Mouse (Mus musculus): ENCODE data around the gene Clock. TPM values are rescaled to one million over a fixed set of nuclear protein-coding genes. Genes with fewer than 3 reads are reported as not detected.

Gene Clock
- polyA plus RNA-seq, 1 experiment, result 14.4 TPM

DNA sequence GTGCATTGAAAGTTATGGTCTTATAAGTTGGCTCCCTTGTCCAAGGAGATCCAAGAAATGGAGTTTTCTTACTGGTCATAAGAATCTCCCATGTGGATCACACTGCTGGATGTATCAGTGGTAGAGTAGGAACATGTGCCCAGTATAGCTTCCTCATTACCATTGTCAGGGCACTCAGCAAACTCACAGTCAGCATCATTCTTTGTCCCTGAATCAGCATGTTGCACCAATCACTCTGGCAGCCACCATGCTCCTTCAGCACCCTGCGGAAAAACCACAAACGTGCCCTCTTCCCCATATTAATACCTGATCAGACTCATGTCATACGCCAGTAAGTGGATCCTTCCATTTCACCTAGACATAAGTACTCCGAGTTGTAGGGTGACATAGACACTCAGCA is 129.5 kb downstream of the Clock start:
- TF ChIP-seq CTCF (conservative IDR thresholded peaks at IDR 0.05; ENCODE audit: insufficient read depth, insufficient read length, low read depth, low read length) (no peak), POLR2A (IDR thresholded peaks at IDR 0.05; ENCODE audit: low read depth, low read length) (no peak)
- 91% methylated on average over 4 of the region's 4 CpGs for WGBS

DNA sequence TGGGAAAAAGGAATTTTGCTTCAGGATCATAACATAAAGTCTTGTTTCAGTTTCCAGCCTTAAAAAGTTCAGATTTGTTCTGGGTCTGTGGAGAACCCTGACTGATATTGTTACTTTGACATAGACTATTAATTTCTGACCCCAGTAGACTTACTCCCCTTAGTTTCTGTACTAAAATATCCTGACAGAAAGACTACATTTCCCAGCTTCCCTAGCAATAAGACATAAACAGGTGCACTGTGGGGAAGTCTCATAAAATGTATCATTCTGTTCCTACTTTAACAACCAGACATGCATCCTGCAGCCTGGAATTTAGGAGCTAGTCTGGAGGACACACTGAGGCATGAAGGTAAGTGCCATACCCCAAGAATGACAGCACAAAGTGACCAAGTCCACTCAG is 133.6 kb downstream of the Clock start:
- Histone ChIP-seq H3K4me3 (ENCODE audit: insufficient read depth, low read depth, low read length) (no peak overlapping the region), H3K36me3 (ENCODE audit: control insufficient read depth, insufficient read depth, low read length) (no peaks in the 10 kb centered on the region), H3K27ac (ENCODE audit: insufficient read depth, low read depth, low read length) (no peak overlapping the region), H3K27me3 (replicated peaks; ENCODE audit: control insufficient read depth, insufficient read depth, low read length) (no peaks in the 10 kb centered on the region), H3K4me1 (ENCODE audit: control insufficient read depth, insufficient read depth, low read length) (no peaks in the 10 kb centered on the region)
- no peak for DNase-seq
- no peak for TF ChIP-seq CTCF (conservative IDR thresholded peaks at IDR 0.05; ENCODE audit: insufficient read depth, insufficient read length, low read depth, low read length)
- no peak for TF ChIP-seq POLR2A (IDR thresholded peaks at IDR 0.05; ENCODE audit: low read depth, low read length)

More for the DNA sequence above, 129.5 kb downstream of the Clock start:
- H3K27me3 ChIP-seq (replicated peaks; ENCODE audit: control insufficient read depth, insufficient read depth, low read length), result no peaks in the 10 kb centered on the region
- no peaks in the 10 kb centered on the region for H3K4me1 ChIP-seq (ENCODE audit: control insufficient read depth, insufficient read depth, low read length)
- H3K27ac ChIP-seq (ENCODE audit: insufficient read depth, low read depth, low read length), result no peak overlapping the region
- no peak for DNase-seq
- H3K4me3 ChIP-seq (ENCODE audit: insufficient read depth, low read depth, low read length), result no peak overlapping the region
- H3K36me3 ChIP-seq (ENCODE audit: control insufficient read depth, insufficient read depth, low read length), result no peaks in the 10 kb centered on the region

- TF ChIP-seq POLR2A (IDR thresholded peaks at IDR 0.05; ENCODE audit: low read depth, low read length) (no peak), CTCF (conservative IDR thresholded peaks at IDR 0.05; ENCODE audit: insufficient read depth, insufficient read length, low read depth, low read length) (no peak)
- Histone ChIP-seq H3K4me3 (ENCODE audit: insufficient read depth, low read depth, low read length) (no peak overlapping the region), H3K27ac (ENCODE audit: insufficient read depth, low read depth, low read length) (no peak overlapping the region), H3K4me1 (ENCODE audit: control insufficient read depth, insufficient read depth, low read length) (no peaks in the 10 kb centered on the region), H3K27me3 (replicated peaks; ENCODE audit: control insufficient read depth, insufficient read depth, low read length) (no peaks in the 10 kb centered on the region), H3K36me3 (ENCODE audit: control insufficient read depth, insufficient read depth, low read length) (no peaks in the 10 kb centered on the region)
- 70% methylated on average over 4 of the region's 4 CpGs for WGBS
- DNase-seq, result no peak
Observed at GRCm38 (mm10) chr5:76170522-76170921, 134.1 kb downstream of the Clock start.

DNA sequence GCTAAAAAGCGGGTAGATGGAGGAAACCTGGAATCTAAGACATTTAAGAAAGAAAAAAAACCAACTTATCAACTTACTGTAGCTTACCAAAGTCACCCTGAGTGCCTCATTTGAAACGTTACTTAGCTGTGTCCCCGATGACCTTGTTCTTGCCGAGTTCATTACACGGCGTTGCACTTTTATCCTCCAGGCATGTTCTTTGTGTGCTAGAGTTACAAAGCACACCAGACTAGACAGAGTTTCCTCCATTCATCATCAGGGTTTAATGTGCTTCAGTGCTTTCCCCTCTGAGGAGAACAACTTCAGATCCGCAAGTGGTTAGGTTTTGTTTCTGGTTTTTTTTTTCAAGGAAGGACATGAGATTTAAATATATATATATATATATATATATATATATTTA is 139.8 kb downstream of the Clock start:
- H3K27ac ChIP-seq (ENCODE audit: insufficient read depth, low read depth, low read length), result no peak overlapping the region
- H3K27me3 ChIP-seq (replicated peaks; ENCODE audit: control insufficient read depth, insufficient read depth, low read length), result no peaks in the 10 kb centered on the region
- no peaks in the 10 kb centered on the region for H3K36me3 ChIP-seq (ENCODE audit: control insufficient read depth, insufficient read depth, low read length)
- DNase-seq, result no peak
- H3K4me3 ChIP-seq (ENCODE audit: insufficient read depth, low read depth, low read length), result no peak overlapping the region
- 40% methylated on average over 7 of the region's 7 CpGs for WGBS
- H3K4me1 ChIP-seq (ENCODE audit: control insufficient read depth, insufficient read depth, low read length), result no peaks in the 10 kb centered on the region
- TF ChIP-seq POLR2A (IDR thresholded peaks at IDR 0.05; ENCODE audit: low read depth, low read length) (no peak), CTCF (conservative IDR thresholded peaks at IDR 0.05; ENCODE audit: insufficient read depth, insufficient read length, low read depth, low read length) (no peak)

- H3K27me3 ChIP-seq (replicated peaks; ENCODE audit: control insufficient read depth, insufficient read depth, low read length), result no peaks in the 10 kb centered on the region
- no peak for TF ChIP-seq POLR2A (IDR thresholded peaks at IDR 0.05; ENCODE audit: low read depth, low read length)
- H3K27ac ChIP-seq (ENCODE audit: insufficient read depth, low read depth, low read length), result no peak overlapping the region
- WGBS, result 63% methylated on average over 4 of the region's 4 CpGs
- no peaks in the 10 kb centered on the region for H3K36me3 ChIP-seq (ENCODE audit: control insufficient read depth, insufficient read depth, low read length)
- no peaks in the 10 kb centered on the region for H3K4me1 ChIP-seq (ENCODE audit: control insufficient read depth, insufficient read depth, low read length)
- no peak overlapping the region for H3K4me3 ChIP-seq (ENCODE audit: insufficient read depth, low read depth, low read length)
- DNase-seq, result no peak
Observed at GRCm38 (mm10) chr5:76163828-76164390, 140.7 kb downstream of the Clock start.

- no peaks in the 10 kb centered on the region for H3K36me3 ChIP-seq (ENCODE audit: control insufficient read depth, insufficient read depth, low read length)
- H3K27ac ChIP-seq (ENCODE audit: insufficient read depth, low read depth, low read length), result no peak overlapping the region
- H3K27me3 ChIP-seq (replicated peaks; ENCODE audit: control insufficient read depth, insufficient read depth, low read length), result no peaks in the 10 kb centered on the region
- WGBS, result 85% methylated on average over 5 of the region's 5 CpGs
- no peak for DNase-seq
- H3K4me1 ChIP-seq (ENCODE audit: control insufficient read depth, insufficient read depth, low read length), result no peaks in the 10 kb centered on the region
- no peak overlapping the region for H3K4me3 ChIP-seq (ENCODE audit: insufficient read depth, low read depth, low read length)
- no peak for TF ChIP-seq CTCF (conservative IDR thresholded peaks at IDR 0.05; ENCODE audit: insufficient read depth, insufficient read length, low read depth, low read length)
- TF ChIP-seq POLR2A (IDR thresholded peaks at IDR 0.05; ENCODE audit: low read depth, low read length), result no peak
Observed at GRCm38 (mm10) chr5:76162926-76163325, 141.7 kb downstream of the Clock start.

- TF ChIP-seq CTCF (conservative IDR thresholded peaks at IDR 0.05; ENCODE audit: insufficient read depth, insufficient read length, low read depth, low read length) (no peak), POLR2A (IDR thresholded peaks at IDR 0.05; ENCODE audit: low read depth, low read length) (no peak)
- no peak for DNase-seq
- WGBS, result 94% methylated on average over 6 of the region's 6 CpGs
- Histone ChIP-seq H3K27me3 (replicated peaks; ENCODE audit: control insufficient read depth, insufficient read depth, low read length) (no peaks in the 10 kb centered on the region), H3K27ac (ENCODE audit: insufficient read depth, low read depth, low read length) (no peak overlapping the region), H3K4me1 (ENCODE audit: control insufficient read depth, insufficient read depth, low read length) (no peaks in the 10 kb centered on the region), H3K36me3 (ENCODE audit: control insufficient read depth, insufficient read depth, low read length) (no peaks in the 10 kb centered on the region), H3K4me3 (ENCODE audit: insufficient read depth, low read depth, low read length) (no peak overlapping the region)
Observed at GRCm38 (mm10) chr5:76161491-76161890, 143.1 kb downstream of the Clock start.

- H3K4me3 ChIP-seq (ENCODE audit: insufficient read depth, low read depth, low read length), result no peak overlapping the region
- no peak overlapping the region for H3K27ac ChIP-seq (ENCODE audit: insufficient read depth, low read depth, low read length)
- H3K36me3 ChIP-seq (ENCODE audit: control insufficient read depth, insufficient read depth, low read length), result no peaks in the 10 kb centered on the region
- H3K4me1 ChIP-seq (ENCODE audit: control insufficient read depth, insufficient read depth, low read length), result no peaks in the 10 kb centered on the region
- no peak for TF ChIP-seq CTCF (conservative IDR thresholded peaks at IDR 0.05; ENCODE audit: insufficient read depth, insufficient read length, low read depth, low read length)
- TF ChIP-seq POLR2A (IDR thresholded peaks at IDR 0.05; ENCODE audit: low read depth, low read length), result no peak
- WGBS, result 60% methylated on average over 3 of the region's 3 CpGs
- no peaks in the 10 kb centered on the region for H3K27me3 ChIP-seq (replicated peaks; ENCODE audit: control insufficient read depth, insufficient read depth, low read length)
- no peak for DNase-seq
Observed at GRCm38 (mm10) chr5:76160086-76160485, 144.5 kb downstream of the Clock start.

Other genes starting within 250 kb of the Clock start
- 56.9 and 69.9 TPM in 2 replicates for gene Srd5a3, start 164.5 kb downstream of the Clock start, polyA plus RNA-seq (2012; rRNA removed)
- 29.4 and 38.7 TPM in 2 replicates for gene Tmem165, start 120.9 kb downstream of the Clock start, polyA plus RNA-seq (2012; rRNA removed)
- gene Pdcl2, start 26.4 kb upstream of the Clock start, polyA plus RNA-seq (2012; rRNA removed), result 0.08 TPM in 1 of 2 replicates, not detected in the other
- gene Nmu, start 59.0 kb upstream of the Clock start, polyA plus RNA-seq (2012; rRNA removed), result not detected in 2 replicates
- not detected in 2 replicates for gene Gm7271, start 179.2 kb upstream of the Clock start, polyA plus RNA-seq (2012; rRNA removed)
- 18.1 TPM in 2 replicates for gene Exoc1, start 224.5 kb upstream of the Clock start, polyA plus RNA-seq (2012; rRNA removed)

Measured in kidney, adult 2 months (tissue).